Mouse (Mus musculus) heart, postnatal 25 days (tissue): ENCODE measurements around the gene Sgip1. TPM values are rescaled to one million over a fixed set of nuclear protein-coding genes. Genes with fewer than 3 reads are reported as not detected.

Experiments
- DNase-seq: peaks from one replicate; pipeline ENCODE4 v3.0.0; 2022; ENCODE audit warnings: low spot score
- intact Hi-C: fragments of 180-260 bp; cut with DNase I; formaldehyde crosslinking; loops from one replicate; pipeline ENCODE4 v1.15.1; 2025
- total RNA-seq, 2 experiments: library from RNA; stranded (reverse); gene quantifications; 2 replicates each; pipeline ENCODE4 v1.2.3; 2021

The Sgip1 gene
- total RNA-seq, 2 experiments from 2014 or later = 0.88 to 1.1 TPM

GRCm38 (mm10) chr4:102959409-102959808 is 218.3 kb downstream of the Sgip1 start:
- no peak for DNase-seq
- intact Hi-C loops = no loop called here

- intact Hi-C loops = no loop called here
- no peak for DNase-seq
Observed at GRCm38 (mm10) chr4:102964174-102964573, 223.1 kb downstream of the Sgip1 start.

- DNase-seq = no peak
- intact Hi-C loops = no loop called here
Observed at GRCm38 (mm10) chr4:102967811-102968210, 226.7 kb downstream of the Sgip1 start.

GRCm38 (mm10) chr4:102969599-102969998 is 228.5 kb downstream of the Sgip1 start:
- DNase-seq = no peak
- intact Hi-C loops = no loop called here

- intact Hi-C loops = no loop called here
- DNase-seq = no peak
Observed at GRCm38 (mm10) chr4:102971159-102971558, 230.1 kb downstream of the Sgip1 start.

- DNase-seq = no peak
- intact Hi-C loops = no loop called here
Observed at GRCm38 (mm10) chr4:102972071-102972470, 231.0 kb downstream of the Sgip1 start.

GRCm38 (mm10) chr4:102974172-102974571 is 233.1 kb downstream of the Sgip1 start:
- no peak for DNase-seq
- intact Hi-C loops = no loop called here

GRCm38 (mm10) chr4:102976290-102977275 is 235.5 kb downstream of the Sgip1 start:
- intact Hi-C loops = no loop called here

GRCm38 (mm10) chr4:102977778-102978321 is 236.8 kb downstream of the Sgip1 start:
- DNase-seq = no peak
- intact Hi-C loops = no loop called here

More at GRCm38 (mm10) chr4:102976290-102977275, 235.5 kb downstream of the Sgip1 start:
- no peak for DNase-seq

- intact Hi-C loops = no loop called here
- no peak for DNase-seq
Observed at GRCm38 (mm10) chr4:102978440-102978839, 237.3 kb downstream of the Sgip1 start, which contains the start of gene Tctex1d1. Gene Tctex1d1, plus strand, starts transcription at chr4:102978606.

GRCm38 (mm10) chr4:102979385-102979784 is 238.3 kb downstream of the Sgip1 start:
- intact Hi-C loops = no loop called here

GRCm38 (mm10) chr4:102981709-102982108 is 240.6 kb downstream of the Sgip1 start:
- DNase-seq = no peak
- intact Hi-C loops = loop anchor here (10.0 kb wide), 1 partner anchor 333 kb away; the partner anchor contains the start of gene Oma1

More at GRCm38 (mm10) chr4:102979385-102979784, 238.3 kb downstream of the Sgip1 start:
- no peak for DNase-seq

- DNase-seq = no peak
Observed at GRCm38 (mm10) chr4:102986173-102986572, 245.1 kb downstream of the Sgip1 start.

GRCm38 (mm10) chr4:102986917-102987316 is 245.8 kb downstream of the Sgip1 start:
- no peak for DNase-seq
- intact Hi-C loops = loop anchor here (1.0 to 10.0 kb wide), 3 partner anchors 159 to 360 kb away; partner anchors contain the start of gene Oma1

More at GRCm38 (mm10) chr4:102986173-102986572, 245.1 kb downstream of the Sgip1 start:
- intact Hi-C loops = loop anchor here (5.0 to 10.0 kb wide), 2 partner anchors 329 to 361 kb away; partner anchors contain the start of gene Oma1

GRCm38 (mm10) chr4:102987325-102987724 is 246.2 kb downstream of the Sgip1 start:
- intact Hi-C loops = loop anchor here (1.0 to 10.0 kb wide), 3 partner anchors 159 to 360 kb away; partner anchors contain the start of gene Oma1
- DNase-seq = no peak

GRCm38 (mm10) chr4:102987756-102988155 is 246.7 kb downstream of the Sgip1 start:
- no peak for DNase-seq
- intact Hi-C loops = loop anchor here (1.0 to 10.0 kb wide), 3 partner anchors 159 to 360 kb away; partner anchors contain the start of gene Oma1

GRCm38 (mm10) chr4:102988526-102988925 is 247.4 kb downstream of the Sgip1 start:
- DNase-seq = no peak
- intact Hi-C loops = loop anchor here (5.0 to 10.0 kb wide), 2 partner anchors 326 to 359 kb away; partner anchors contain the start of gene Oma1

GRCm38 (mm10) chr4:102989391-102989790 is 248.3 kb downstream of the Sgip1 start:
- intact Hi-C loops = loop anchor here (5.0 to 10.0 kb wide), 2 partner anchors 325 to 358 kb away; partner anchors contain the start of gene Oma1
- DNase-seq = no peak

- intact Hi-C loops = no loop called here
- DNase-seq = no peak
Observed at GRCm38 (mm10) chr4:102990016-102990415, 248.9 kb downstream of the Sgip1 start.
